Mouse (Mus musculus): ENCODE measurements around the gene Mlxipl. TPM values are rescaled to one million over a fixed set of nuclear protein-coding genes. Genes with fewer than 3 reads are reported as not detected.

The Mlxipl gene
- polyA plus RNA-seq, 1 experiment from 2014 or later: 1.2 TPM

GRCm38 (mm10) chr5:135100981-135101380, 11.3 kb downstream of the Mlxipl start:
- ATAC-seq (replicated peaks; ENCODE audit: insufficient number of reproducible peaks, low FRiP score, low TSS enrichment): no peak
- Histone ChIP-seq H3K36me3 (ENCODE audit: control insufficient read depth, insufficient read depth, low read length) (no peaks in the 10 kb centered on the region), H3K27ac (ENCODE audit: low read depth, low read length) (no peak overlapping the region), H3K4me3 (ENCODE audit: low read depth, low read length) (no peak overlapping the region), H3K4me1 (ENCODE audit: control insufficient read depth, insufficient read depth, low read length) (no peaks in the 10 kb centered on the region), H3K9ac (ENCODE audit: low read depth, low read length) (no peak overlapping the region), H3K9me3 (replicated peaks; ENCODE audit: control insufficient read depth, low read length) (no peaks in the 10 kb centered on the region), H3K4me2 (no peak overlapping the region), H3K27me3 (ENCODE audit: control insufficient read depth, insufficient read depth, low read length) (peaks cover 10% of the 10 kb centered on the region; the same call in 1 of the 2 replicates)
- WGBS (ENCODE audit: insufficient replicate concordance): 72% methylated on average over 1 of the region's 1 CpGs

- no peaks in the 10 kb centered on the region for H3K9me3 ChIP-seq (replicated peaks; ENCODE audit: control insufficient read depth, low read length)
- ATAC-seq (replicated peaks; ENCODE audit: insufficient number of reproducible peaks, low FRiP score, low TSS enrichment): no peak
- H3K36me3 ChIP-seq (ENCODE audit: control insufficient read depth, insufficient read depth, low read length): no peaks in the 10 kb centered on the region
- no peak overlapping the region for H3K9ac ChIP-seq (ENCODE audit: low read depth, low read length)
- H3K4me3 ChIP-seq (ENCODE audit: low read depth, low read length): no peak overlapping the region
- H3K4me1 ChIP-seq (ENCODE audit: control insufficient read depth, insufficient read depth, low read length): peaks cover 5% of the 10 kb centered on the region; the same call in 1 of the 2 replicates
- H3K27me3 ChIP-seq (ENCODE audit: control insufficient read depth, insufficient read depth, low read length): peaks cover 37% of the 10 kb centered on the region
- no peak overlapping the region for H3K27ac ChIP-seq (ENCODE audit: low read depth, low read length)
- no peak overlapping the region for H3K4me2 ChIP-seq
- 61% methylated on average over 11 of the region's 11 CpGs for WGBS (ENCODE audit: insufficient replicate concordance)
Observed at GRCm38 (mm10) chr5:135103999-135104660, 14.4 kb downstream of the Mlxipl start.

- under 1% methylated on average over 48 of the region's 48 CpGs for WGBS (ENCODE audit: insufficient replicate concordance)
- Histone ChIP-seq H3K4me3 (ENCODE audit: low read depth, low read length) (peak overlapping the region; percentile 59), H3K27ac (ENCODE audit: low read depth, low read length) (no peak overlapping the region), H3K9me3 (replicated peaks; ENCODE audit: control insufficient read depth, low read length) (no peaks in the 10 kb centered on the region), H3K4me2 (peak overlapping the region; percentile 95), H3K4me1 (ENCODE audit: control insufficient read depth, insufficient read depth, low read length) (peaks cover 5% of the 10 kb centered on the region; the same call in 1 of the 2 replicates), H3K36me3 (ENCODE audit: control insufficient read depth, insufficient read depth, low read length) (no peaks in the 10 kb centered on the region), H3K27me3 (ENCODE audit: control insufficient read depth, insufficient read depth, low read length) (peaks cover 40% of the 10 kb centered on the region), H3K9ac (ENCODE audit: low read depth, low read length) (peak overlapping the region; percentile 62)
- ATAC-seq (replicated peaks; ENCODE audit: insufficient number of reproducible peaks, low FRiP score, low TSS enrichment): peak; percentile 73
Observed at GRCm38 (mm10) chr5:135106758-135107256, 17.1 kb downstream of the Mlxipl start.

- Histone ChIP-seq H3K27me3 (ENCODE audit: control insufficient read depth, insufficient read depth, low read length) (peaks cover 40% of the 10 kb centered on the region), H3K27ac (ENCODE audit: low read depth, low read length) (no peak overlapping the region), H3K9me3 (replicated peaks; ENCODE audit: control insufficient read depth, low read length) (no peaks in the 10 kb centered on the region), H3K4me3 (ENCODE audit: low read depth, low read length) (peak overlapping the region; percentile 59), H3K36me3 (ENCODE audit: control insufficient read depth, insufficient read depth, low read length) (no peaks in the 10 kb centered on the region), H3K4me1 (ENCODE audit: control insufficient read depth, insufficient read depth, low read length) (peaks cover 5% of the 10 kb centered on the region; the same call in 1 of the 2 replicates), H3K4me2 (peak overlapping the region; percentile 95), H3K9ac (ENCODE audit: low read depth, low read length) (no peak overlapping the region)
- ATAC-seq (replicated peaks; ENCODE audit: insufficient number of reproducible peaks, low FRiP score, low TSS enrichment): peak; percentile 36; the same call in 1 of the 2 replicates
- WGBS (ENCODE audit: insufficient replicate concordance): 10% methylated on average over 40 of the region's 40 CpGs
Observed at GRCm38 (mm10) chr5:135107521-135108501, 18.1 kb downstream of the Mlxipl start.

- Histone ChIP-seq H3K4me2 (no peak overlapping the region), H3K27me3 (ENCODE audit: control insufficient read depth, insufficient read depth, low read length) (peaks cover 37% of the 10 kb centered on the region), H3K4me3 (ENCODE audit: low read depth, low read length) (no peak overlapping the region), H3K27ac (ENCODE audit: low read depth, low read length) (no peak overlapping the region), H3K36me3 (ENCODE audit: control insufficient read depth, insufficient read depth, low read length) (no peaks in the 10 kb centered on the region), H3K9ac (ENCODE audit: low read depth, low read length) (no peak overlapping the region), H3K4me1 (ENCODE audit: control insufficient read depth, insufficient read depth, low read length) (peaks cover 5% of the 10 kb centered on the region; the same call in 1 of the 2 replicates), H3K9me3 (replicated peaks; ENCODE audit: control insufficient read depth, low read length) (no peaks in the 10 kb centered on the region)
- 62% methylated on average over 6 of the region's 6 CpGs for WGBS (ENCODE audit: insufficient replicate concordance)
- ATAC-seq (replicated peaks; ENCODE audit: insufficient number of reproducible peaks, low FRiP score, low TSS enrichment): no peak
Observed at GRCm38 (mm10) chr5:135109017-135109416, 19.3 kb downstream of the Mlxipl start.

- peaks cover 37% of the 10 kb centered on the region for H3K27me3 ChIP-seq (ENCODE audit: control insufficient read depth, insufficient read depth, low read length)
- no peak overlapping the region for H3K9ac ChIP-seq (ENCODE audit: low read depth, low read length)
- H3K4me3 ChIP-seq (ENCODE audit: low read depth, low read length): no peak overlapping the region
- ATAC-seq (replicated peaks; ENCODE audit: insufficient number of reproducible peaks, low FRiP score, low TSS enrichment): no peak
- H3K4me2 ChIP-seq: no peak overlapping the region
- H3K27ac ChIP-seq (ENCODE audit: low read depth, low read length): no peak overlapping the region
- no peaks in the 10 kb centered on the region for H3K36me3 ChIP-seq (ENCODE audit: control insufficient read depth, insufficient read depth, low read length)
- 77% methylated on average over 3 of the region's 3 CpGs for WGBS (ENCODE audit: insufficient replicate concordance)
- peaks cover 5% of the 10 kb centered on the region; the same call in 1 of the 2 replicates for H3K4me1 ChIP-seq (ENCODE audit: control insufficient read depth, insufficient read depth, low read length)
- no peaks in the 10 kb centered on the region for H3K9me3 ChIP-seq (replicated peaks; ENCODE audit: control insufficient read depth, low read length)
Observed at GRCm38 (mm10) chr5:135109426-135109825, 19.7 kb downstream of the Mlxipl start.

GRCm38 (mm10) chr5:135109976-135110375, 20.3 kb downstream of the Mlxipl start:
- Histone ChIP-seq H3K27ac (ENCODE audit: low read depth, low read length) (no peak overlapping the region), H3K36me3 (ENCODE audit: control insufficient read depth, insufficient read depth, low read length) (no peaks in the 10 kb centered on the region), H3K4me1 (ENCODE audit: control insufficient read depth, insufficient read depth, low read length) (peaks cover 5% of the 10 kb centered on the region; the same call in 1 of the 2 replicates), H3K4me3 (ENCODE audit: low read depth, low read length) (no peak overlapping the region), H3K9me3 (replicated peaks; ENCODE audit: control insufficient read depth, low read length) (no peaks in the 10 kb centered on the region), H3K9ac (ENCODE audit: low read depth, low read length) (no peak overlapping the region), H3K4me2 (no peak overlapping the region), H3K27me3 (ENCODE audit: control insufficient read depth, insufficient read depth, low read length) (peaks cover 33% of the 10 kb centered on the region)
- no peak for ATAC-seq (replicated peaks; ENCODE audit: insufficient number of reproducible peaks, low FRiP score, low TSS enrichment)
- 64% methylated on average over 6 of the region's 6 CpGs for WGBS (ENCODE audit: insufficient replicate concordance)

GRCm38 (mm10) chr5:135113782-135114181, 24.1 kb downstream of the Mlxipl start:
- H3K9me3 ChIP-seq (replicated peaks; ENCODE audit: control insufficient read depth, low read length): no peaks in the 10 kb centered on the region
- H3K27me3 ChIP-seq (ENCODE audit: control insufficient read depth, insufficient read depth, low read length): peaks cover 6% of the 10 kb centered on the region
- ATAC-seq (replicated peaks; ENCODE audit: insufficient number of reproducible peaks, low FRiP score, low TSS enrichment): no peak
- H3K36me3 ChIP-seq (ENCODE audit: control insufficient read depth, insufficient read depth, low read length): no peaks in the 10 kb centered on the region
- H3K4me3 ChIP-seq (ENCODE audit: low read depth, low read length): no peak overlapping the region
- H3K4me2 ChIP-seq: no peak overlapping the region
- H3K27ac ChIP-seq (ENCODE audit: low read depth, low read length): no peak overlapping the region
- 84% methylated on average over 12 of the region's 12 CpGs for WGBS (ENCODE audit: insufficient replicate concordance)
- H3K4me1 ChIP-seq (ENCODE audit: control insufficient read depth, insufficient read depth, low read length): no peaks in the 10 kb centered on the region
- H3K9ac ChIP-seq (ENCODE audit: low read depth, low read length): no peak overlapping the region

Measured in heart, embryonic 11.5 days (tissue).